Mouse (Mus musculus): ENCODE measurements around the gene Gm9887.
"Not testable (repeated sequence)": the region's sequence is repeated elsewhere in the genome, so short reads cannot be mapped to it uniquely, and the experiment has no call there.

DNA sequence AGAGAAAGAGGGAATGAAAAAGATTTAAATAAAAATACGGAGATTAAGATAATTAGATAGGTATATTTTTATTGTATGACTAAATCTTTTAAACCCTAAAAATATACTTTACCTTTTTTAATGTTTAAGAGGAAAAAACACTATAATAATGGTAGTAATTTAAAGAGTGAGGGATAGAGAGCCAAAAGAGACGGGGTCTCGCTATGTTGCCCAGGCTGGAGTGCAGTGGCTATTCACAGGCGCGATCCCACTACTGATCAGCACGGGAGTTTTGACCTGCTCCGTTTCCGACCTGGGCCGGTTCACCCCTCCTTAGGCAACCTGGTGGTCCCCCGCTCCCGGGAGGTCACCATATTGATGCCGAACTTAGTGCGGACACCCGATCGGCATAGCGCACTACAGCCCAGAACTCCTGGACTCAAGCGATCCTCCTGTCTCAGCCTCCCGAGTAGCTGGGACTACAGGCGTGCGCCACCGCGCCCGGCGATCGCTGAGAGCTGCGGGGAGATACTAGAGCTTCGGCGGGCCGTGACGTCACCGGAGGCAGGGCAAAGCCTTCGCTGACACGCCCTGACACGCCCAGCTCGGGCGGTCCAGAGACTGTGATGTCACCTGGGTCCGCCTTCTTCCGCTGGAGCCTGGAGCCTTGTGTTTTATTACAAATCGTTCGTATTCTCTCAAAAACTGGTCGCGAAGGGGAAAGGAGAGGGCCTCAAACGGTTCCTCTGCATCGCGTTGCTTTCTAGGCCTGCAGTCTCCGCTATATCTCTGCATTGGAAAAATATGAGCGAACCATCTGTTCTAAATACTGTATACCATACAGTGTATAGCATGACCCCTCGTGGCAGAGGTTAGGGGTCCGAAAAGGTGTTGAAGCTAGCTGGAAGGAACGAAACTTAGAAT lies 11.0 kb downstream of the Gm9887 start:
- TF ChIP-seq CTCF (IDR thresholded peaks at IDR 0.05; ENCODE audit: low read depth); EP300 (optimal IDR thresholded peaks at IDR 0.05): not testable (repeated sequence)

Data from stomach, postnatal 0 days (tissue).